Mouse (Mus musculus): Measurements from ENCODE around the gene Tmem145. TPM values are rescaled to one million over a fixed set of nuclear protein-coding genes. Genes with fewer than 3 reads are reported as not detected.

Tmem145 gene
- polyA plus RNA-seq, 1 experiment from 2014 or later: 0.11 TPM

DNA sequence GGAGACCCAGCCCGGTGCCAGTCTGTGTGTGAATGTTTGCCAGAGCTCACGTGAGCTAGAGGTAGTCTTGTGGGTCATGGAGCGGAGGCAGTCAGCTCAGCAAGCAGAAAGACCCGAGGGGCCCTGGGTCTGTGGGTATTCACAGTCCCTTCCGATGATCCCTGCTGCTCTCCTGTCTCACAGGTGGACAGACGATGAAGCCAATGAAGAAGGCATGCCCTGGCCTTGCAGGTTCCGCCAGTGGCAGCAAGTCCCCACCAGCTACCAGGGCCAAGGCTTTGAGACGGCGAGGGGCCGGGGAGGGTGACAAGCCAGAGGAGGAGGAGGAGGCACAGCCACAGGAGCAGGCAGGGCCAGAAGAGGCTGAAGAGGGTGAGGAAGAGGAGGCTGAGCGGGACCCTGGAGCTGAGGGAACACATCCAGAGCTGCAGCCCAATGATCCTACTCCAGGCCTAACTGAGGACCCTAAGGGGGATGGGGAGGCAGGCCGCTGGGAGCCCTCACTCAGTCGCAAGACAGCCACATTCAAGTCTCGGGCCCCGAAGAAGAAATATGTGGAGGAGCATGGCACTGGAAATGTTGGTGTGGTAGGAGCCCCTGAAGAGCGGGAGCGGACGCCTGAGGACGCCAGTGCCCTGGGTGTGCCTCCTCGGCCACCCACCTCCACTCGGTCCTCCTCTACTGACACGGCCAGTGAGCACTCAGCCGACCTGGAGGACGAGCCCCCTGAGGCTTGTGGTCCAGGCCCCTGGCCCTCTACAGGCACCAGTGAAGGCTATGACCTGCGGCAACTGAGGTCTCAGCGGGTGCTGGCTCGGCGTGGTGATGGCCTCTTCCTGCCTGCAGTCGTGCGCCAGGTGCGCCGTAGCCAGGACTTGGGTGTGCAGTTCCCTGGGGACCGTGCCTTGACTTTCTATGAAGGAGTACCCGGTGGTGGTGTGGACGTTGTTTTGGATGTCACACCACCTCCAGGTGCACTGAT, 35.0 kb upstream of the Tmem145 start:
- no peak for ATAC-seq (ENCODE audit: extremely low read depth, insufficient number of reproducible peaks, low FRiP score, low TSS enrichment)
- Histone ChIP-seq H3K9ac (peak overlapping the region; percentile 97), H3K9me3 (no peaks in the 10 kb centered on the region), H3K4me1 (peaks cover 71% of the 10 kb centered on the region), H3K4me3 (no peak overlapping the region), H3K36me3 (peaks cover 46% of the 10 kb centered on the region), H3K27ac (replicated peaks) (no peak overlapping the region), H3K27me3 (replicated peaks) (no peaks in the 10 kb centered on the region), H3K4me2 (no peak overlapping the region)
- 86% methylated on average over 35 of the region's 35 CpGs for WGBS

DNA sequence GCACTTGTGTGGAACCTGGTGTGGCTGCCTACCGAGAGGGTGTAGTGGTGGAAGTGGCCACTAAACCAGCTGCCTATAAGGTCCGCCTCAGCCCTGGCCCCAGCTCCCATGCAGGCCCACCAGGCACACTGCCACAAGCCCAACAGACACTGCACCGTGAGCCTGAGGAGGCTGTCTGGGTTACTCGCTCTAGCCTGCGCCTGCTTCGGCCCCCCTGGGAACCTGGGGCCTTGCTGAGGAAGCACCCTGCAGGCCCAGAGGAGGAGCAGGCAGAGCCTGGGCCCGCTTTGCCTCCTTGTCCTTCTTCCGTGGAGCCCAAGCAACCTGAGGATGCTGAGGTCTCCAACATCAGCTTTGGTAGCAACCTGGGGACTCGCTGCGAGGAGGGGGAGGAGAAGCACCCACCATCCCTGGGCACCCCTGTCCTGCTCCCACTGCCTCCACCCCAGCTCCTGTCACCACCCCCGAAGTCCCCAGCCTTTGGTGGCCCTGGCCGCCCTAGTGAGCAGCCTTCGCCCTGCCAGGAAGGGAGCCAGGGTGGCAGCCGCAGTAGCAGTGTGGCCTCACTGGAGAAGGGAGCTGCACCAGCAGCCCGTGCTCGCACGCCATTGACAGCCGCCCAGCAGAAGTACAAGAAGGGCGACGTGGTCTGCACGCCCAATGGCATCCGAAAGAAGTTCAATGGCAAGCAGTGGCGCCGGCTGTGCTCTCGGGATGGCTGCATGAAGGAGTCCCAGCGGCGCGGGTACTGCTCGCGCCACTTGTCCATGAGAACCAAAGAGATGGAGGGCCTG, 34.1 kb upstream of the Tmem145 start:
- H3K36me3 ChIP-seq: peaks cover 46% of the 10 kb centered on the region
- H3K9ac ChIP-seq: peak overlapping the region; percentile 24; the same call in 1 of the 2 replicates
- no peak overlapping the region for H3K27ac ChIP-seq (replicated peaks)
- ATAC-seq (ENCODE audit: extremely low read depth, insufficient number of reproducible peaks, low FRiP score, low TSS enrichment): no peak
- H3K4me3 ChIP-seq: no peak overlapping the region
- no peaks in the 10 kb centered on the region for H3K27me3 ChIP-seq (replicated peaks)
- 79% methylated on average over 30 of the region's 30 CpGs for WGBS
- H3K4me1 ChIP-seq: peaks cover 75% of the 10 kb centered on the region
- H3K9me3 ChIP-seq: no peaks in the 10 kb centered on the region
- no peak overlapping the region for H3K4me2 ChIP-seq

DNA sequence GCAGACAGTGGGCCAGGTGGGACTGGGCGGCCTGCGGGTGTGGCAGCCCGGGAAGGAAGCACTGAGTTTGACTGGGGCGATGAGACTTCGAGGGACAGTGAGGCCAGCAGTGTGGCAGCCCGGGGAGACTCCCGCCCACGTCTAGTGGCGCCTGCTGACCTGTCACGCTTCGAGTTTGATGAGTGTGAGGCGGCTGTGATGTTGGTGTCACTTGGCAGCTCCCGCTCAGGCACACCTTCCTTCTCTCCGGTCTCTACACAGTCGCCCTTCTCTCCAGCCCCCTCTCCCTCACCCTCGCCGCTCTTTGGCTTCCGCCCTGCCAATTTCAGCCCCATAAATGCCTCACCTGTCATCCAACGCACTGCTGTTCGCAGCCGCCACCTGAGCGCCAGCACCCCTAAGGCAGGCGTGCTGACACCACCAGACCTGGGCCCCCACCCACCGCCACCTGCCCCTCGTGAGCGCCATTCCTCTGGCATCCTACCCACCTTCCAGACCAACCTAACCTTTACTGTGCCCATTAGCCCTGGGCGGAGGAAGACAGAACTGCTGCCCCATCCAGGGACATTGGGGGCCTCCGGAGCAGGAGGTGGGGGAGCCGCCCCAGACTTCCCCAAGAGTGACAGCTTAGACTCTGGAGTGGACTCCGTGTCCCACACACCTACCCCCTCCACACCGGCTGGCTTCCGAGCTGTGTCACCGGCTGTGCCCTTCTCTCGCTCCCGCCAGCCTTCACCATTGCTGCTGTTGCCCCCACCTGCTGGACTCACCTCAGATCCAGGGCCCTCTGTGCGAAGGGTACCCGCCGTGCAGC, 33.3 kb upstream of the Tmem145 start:
- Histone ChIP-seq H3K4me1 (peaks cover 80% of the 10 kb centered on the region), H3K36me3 (peaks cover 46% of the 10 kb centered on the region), H3K4me2 (no peak overlapping the region), H3K9ac (no peak overlapping the region), H3K27ac (replicated peaks) (no peak overlapping the region), H3K9me3 (no peaks in the 10 kb centered on the region), H3K4me3 (no peak overlapping the region), H3K27me3 (replicated peaks) (no peaks in the 10 kb centered on the region)
- WGBS: 79% methylated on average over 38 of the region's 38 CpGs
- ATAC-seq (ENCODE audit: extremely low read depth, insufficient number of reproducible peaks, low FRiP score, low TSS enrichment): no peak

DNA sequence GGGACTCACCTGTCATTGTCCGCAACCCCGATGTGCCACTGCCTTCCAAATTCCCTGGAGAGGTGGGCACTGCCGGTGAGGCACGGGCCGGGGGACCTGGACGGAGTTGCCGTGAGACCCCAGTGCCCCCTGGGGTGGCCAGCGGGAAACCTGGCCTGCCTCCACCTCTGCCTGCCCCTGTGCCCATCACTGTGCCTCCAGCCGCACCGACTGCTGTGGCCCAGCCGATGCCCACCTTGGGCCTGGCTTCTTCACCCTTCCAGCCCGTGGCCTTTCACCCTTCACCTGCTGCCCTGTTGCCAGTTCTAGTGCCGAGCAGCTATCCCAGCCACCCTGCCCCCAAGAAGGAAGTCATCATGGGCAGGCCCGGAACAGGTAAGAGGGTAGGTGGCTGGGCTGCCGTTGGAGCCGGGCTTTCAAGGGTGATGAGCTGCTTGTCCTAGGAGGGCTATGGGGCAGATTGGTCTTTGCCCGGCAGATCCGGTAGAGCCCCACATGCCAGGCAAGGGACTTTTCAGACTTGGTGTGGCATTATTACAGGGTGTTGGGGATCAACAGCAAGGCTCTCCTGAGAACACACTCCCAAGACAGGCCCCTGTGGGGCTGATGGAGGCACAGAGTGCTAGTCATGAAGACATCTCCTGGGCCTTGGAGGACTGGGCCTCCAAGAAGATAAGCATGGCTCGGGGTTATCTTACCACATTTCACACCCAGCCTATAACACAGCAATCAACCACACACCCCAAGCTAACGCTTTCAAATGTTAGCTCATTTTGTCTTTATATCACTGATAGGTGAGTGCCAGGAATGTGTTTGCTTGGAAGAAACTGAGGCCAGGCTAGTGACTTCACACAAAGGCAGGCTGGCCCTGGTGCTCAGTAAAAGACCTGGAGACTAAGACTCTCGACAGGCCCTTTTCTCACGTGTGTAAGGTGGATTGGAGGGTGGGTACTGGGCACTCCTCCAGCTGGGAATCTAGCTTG, 32.4 kb upstream of the Tmem145 start:
- Histone ChIP-seq H3K27ac (replicated peaks) (peak overlapping the region; percentile 17; the same call in 1 of the 2 replicates), H3K27me3 (replicated peaks) (no peaks in the 10 kb centered on the region), H3K9me3 (no peaks in the 10 kb centered on the region), H3K9ac (peak overlapping the region; percentile 91), H3K4me1 (peaks cover 84% of the 10 kb centered on the region), H3K4me2 (peak overlapping the region; percentile 18; the same call in 1 of the 2 replicates), H3K36me3 (peaks cover 46% of the 10 kb centered on the region), H3K4me3 (no peak overlapping the region)
- ATAC-seq (ENCODE audit: extremely low read depth, insufficient number of reproducible peaks, low FRiP score, low TSS enrichment): no peak
- 76% methylated on average over 22 of the region's 22 CpGs for WGBS

DNA sequence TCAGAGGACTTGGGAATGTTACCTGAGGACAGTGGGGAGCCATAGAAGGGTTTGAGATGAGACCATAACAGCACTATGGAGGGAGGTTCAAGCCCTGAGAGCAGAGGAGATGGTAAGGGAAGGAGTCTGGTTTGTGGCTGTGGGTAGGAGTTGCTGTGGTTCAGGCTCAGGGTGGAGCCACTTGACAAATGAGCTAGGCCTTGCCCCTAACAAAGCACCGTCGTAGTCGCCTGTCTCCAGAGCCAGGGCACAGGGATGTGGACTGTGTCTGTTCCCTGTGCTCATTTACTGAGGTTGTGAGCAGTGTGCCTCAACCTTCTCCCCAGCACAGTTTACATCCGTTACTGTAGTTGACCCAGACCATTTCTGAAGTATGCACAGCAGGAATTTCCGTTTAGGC, 31.3 kb upstream of the Tmem145 start:
- Histone ChIP-seq H3K4me1 (peaks cover 76% of the 10 kb centered on the region), H3K36me3 (peaks cover 46% of the 10 kb centered on the region), H3K27me3 (replicated peaks) (no peaks in the 10 kb centered on the region), H3K9me3 (no peaks in the 10 kb centered on the region), H3K27ac (replicated peaks) (peak overlapping the region; percentile 100), H3K4me2 (no peak overlapping the region), H3K4me3 (no peak overlapping the region), H3K9ac (peak overlapping the region; percentile 91)
- WGBS: 53% methylated on average over 5 of the region's 5 CpGs
- no peak for ATAC-seq (ENCODE audit: extremely low read depth, insufficient number of reproducible peaks, low FRiP score, low TSS enrichment)

DNA sequence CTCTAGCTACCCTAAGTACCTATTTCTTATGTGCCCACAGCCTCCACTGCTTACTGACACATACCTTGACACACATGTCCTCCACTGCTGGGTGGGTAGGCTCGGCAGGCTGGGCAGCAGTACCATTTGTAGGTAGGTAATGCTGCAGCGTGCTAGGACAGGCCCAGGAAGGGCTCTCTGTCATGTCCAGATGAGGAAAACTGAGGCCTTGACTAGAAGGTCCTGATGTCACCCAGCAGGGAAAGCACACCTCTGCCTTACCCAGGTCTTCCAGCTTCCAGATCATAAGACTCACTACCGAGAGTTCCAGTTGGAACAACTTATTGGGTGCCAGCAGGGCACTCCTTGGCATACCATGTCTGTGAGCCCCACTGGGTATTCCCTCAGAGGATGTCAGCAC, 30.9 kb upstream of the Tmem145 start:
- H3K4me2 ChIP-seq: no peak overlapping the region
- H3K36me3 ChIP-seq: peaks cover 46% of the 10 kb centered on the region
- H3K9me3 ChIP-seq: no peaks in the 10 kb centered on the region
- no peak overlapping the region for H3K4me3 ChIP-seq
- peak overlapping the region; percentile 100 for H3K27ac ChIP-seq (replicated peaks)
- no peaks in the 10 kb centered on the region for H3K27me3 ChIP-seq (replicated peaks)
- ATAC-seq (ENCODE audit: extremely low read depth, insufficient number of reproducible peaks, low FRiP score, low TSS enrichment): no peak
- 88% methylated on average over 3 of the region's 3 CpGs for WGBS
- H3K9ac ChIP-seq: peak overlapping the region; percentile 91
- peaks cover 76% of the 10 kb centered on the region for H3K4me1 ChIP-seq

DNA sequence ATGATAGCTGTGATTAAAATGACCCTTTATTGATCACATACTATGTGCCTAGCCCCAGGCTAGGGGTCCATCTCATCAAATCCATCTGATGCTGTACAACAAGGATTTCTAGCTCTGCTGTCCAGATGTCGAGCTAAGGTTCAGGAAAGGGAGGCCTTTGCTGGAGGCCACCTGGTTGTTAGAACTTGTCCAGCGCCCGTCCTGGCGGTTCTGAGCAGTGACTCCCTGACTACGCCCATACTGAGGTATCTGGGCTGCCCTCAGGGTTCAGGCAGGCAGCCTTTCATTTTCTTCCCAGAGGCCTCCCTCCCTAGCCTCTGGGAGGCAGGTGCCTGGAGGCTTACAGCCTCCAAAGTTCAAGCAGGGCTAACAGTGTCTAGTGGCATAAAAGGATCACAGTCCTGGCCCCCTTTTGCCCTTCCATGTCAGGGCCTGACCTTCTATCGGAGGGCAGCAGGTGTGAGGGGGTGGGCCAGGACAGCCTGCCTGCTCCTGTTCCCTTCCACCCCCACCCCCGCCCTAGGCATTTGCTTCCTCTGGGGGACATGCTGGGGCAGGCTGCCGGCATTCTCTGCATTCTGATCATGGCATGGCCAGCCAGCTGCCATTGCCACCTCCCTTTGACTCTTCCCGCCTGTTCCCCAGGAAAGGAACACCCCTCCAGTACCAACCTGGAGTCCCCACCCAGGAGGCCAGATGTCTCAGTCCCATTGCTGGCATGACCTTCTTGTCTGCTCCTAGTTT, 30.2 kb upstream of the Tmem145 start:
- peak overlapping the region; percentile 91 for H3K9ac ChIP-seq
- peak overlapping the region; percentile 43 for H3K4me2 ChIP-seq
- H3K27ac ChIP-seq (replicated peaks): peak overlapping the region; percentile 100

DNA sequence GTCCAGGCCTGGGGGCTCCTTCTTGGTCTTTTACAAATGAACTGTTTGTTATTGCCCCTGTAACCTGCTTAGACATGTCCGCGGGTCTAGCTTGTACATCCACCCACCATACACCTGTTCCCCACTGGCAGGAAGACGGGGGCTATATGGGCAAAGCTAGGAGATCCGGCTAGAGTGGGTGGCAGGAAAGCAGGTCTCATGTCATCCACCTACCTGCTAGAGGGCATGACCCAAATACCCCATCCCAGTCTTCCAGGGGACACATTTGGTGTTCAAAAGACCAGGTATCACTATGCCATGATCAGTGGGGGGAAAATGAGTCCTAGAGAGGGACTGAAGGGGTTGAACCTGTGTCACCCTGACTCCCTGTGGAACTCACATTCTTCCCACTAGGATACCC, 28.5 kb upstream of the Tmem145 start:
- ATAC-seq (ENCODE audit: extremely low read depth, insufficient number of reproducible peaks, low FRiP score, low TSS enrichment): no peak
- Histone ChIP-seq H3K4me3 (peak overlapping the region; percentile 69), H3K4me1 (peaks cover 79% of the 10 kb centered on the region), H3K9me3 (no peaks in the 10 kb centered on the region), H3K27ac (replicated peaks) (peak overlapping the region; percentile 100), H3K4me2 (peak overlapping the region; percentile 92), H3K36me3 (peaks cover 26% of the 10 kb centered on the region), H3K27me3 (replicated peaks) (no peaks in the 10 kb centered on the region), H3K9ac (peak overlapping the region; percentile 91)
- WGBS: 88% methylated on average over 4 of the region's 4 CpGs

More for the DNA sequence above, 30.2 kb upstream of the Tmem145 start:
- Histone ChIP-seq H3K27me3 (replicated peaks) (no peaks in the 10 kb centered on the region), H3K4me3 (peak overlapping the region; percentile 0; the same call in 1 of the 2 replicates), H3K9me3 (no peaks in the 10 kb centered on the region), H3K36me3 (peaks cover 42% of the 10 kb centered on the region), H3K4me1 (peaks cover 76% of the 10 kb centered on the region)
- ATAC-seq (ENCODE audit: extremely low read depth, insufficient number of reproducible peaks, low FRiP score, low TSS enrichment): no peak
- WGBS: 42% methylated on average over 9 of the region's 9 CpGs

DNA sequence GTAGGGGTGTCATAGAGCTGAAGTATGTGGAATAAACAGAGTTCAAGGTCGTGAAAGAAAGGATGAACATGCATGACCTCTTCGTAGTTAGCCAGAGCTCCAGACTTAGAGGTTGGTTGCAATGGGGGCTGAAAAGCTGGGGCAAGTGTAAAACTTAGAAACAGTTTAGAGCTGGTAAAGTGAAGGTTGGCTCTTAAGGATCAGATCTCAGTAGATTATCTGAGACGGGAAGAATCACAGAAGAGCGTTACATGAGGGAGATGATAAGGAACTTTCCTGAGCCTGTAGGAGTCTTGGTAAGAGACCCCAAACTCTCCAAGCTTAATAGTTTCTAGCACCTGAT, 27.9 kb upstream of the Tmem145 start:
- Histone ChIP-seq H3K27ac (replicated peaks) (peak overlapping the region; percentile 100), H3K9ac (peak overlapping the region; percentile 91), H3K36me3 (peaks cover 20% of the 10 kb centered on the region), H3K4me3 (peak overlapping the region; percentile 69), H3K27me3 (replicated peaks) (no peaks in the 10 kb centered on the region), H3K4me1 (peaks cover 74% of the 10 kb centered on the region), H3K9me3 (no peaks in the 10 kb centered on the region), H3K4me2 (peak overlapping the region; percentile 92)
- WGBS: 8% methylated on average over 4 of the region's 4 CpGs
- ATAC-seq (ENCODE audit: extremely low read depth, insufficient number of reproducible peaks, low FRiP score, low TSS enrichment): no peak
